Comparison of ENCODE assay signal across 16 mouse cellular contexts in genomic region chr9:112153972-112154371, GRCm38 (mm10).
"Had no signal": no experiment of that assay in that cellular context is flagged by ENCODE, and none has a peak within 500 bp of the region (broad histone marks: within the 10 kb centered on the region; RNA-seq: fewer than 3 reads in every experiment).

No protein-coding gene starts in this region.

- H3K36me3 ChIP-seq: liver, embryonic 15.5 days; midbrain, embryonic 10.5 days; midbrain, embryonic 12.5 days; neural tube, embryonic 12.5 days; stomach, embryonic 15.5 days had no signal

- H3K4me2 ChIP-seq: liver, embryonic 15.5 days; midbrain, embryonic 12.5 days; neural tube, embryonic 12.5 days; stomach, embryonic 15.5 days had no signal

- H3K9me3 ChIP-seq: liver, embryonic 15.5 days; midbrain, embryonic 10.5 days; midbrain, embryonic 12.5 days; neural tube, embryonic 12.5 days; stomach, embryonic 15.5 days had no signal

- DNase-seq: liver, postnatal 0 days; lung, adult 2 months; lung, postnatal 14 days; lung, postnatal 36 days; midbrain, embryonic 14.5 days; right cerebral cortex, postnatal 14 days; thymus, adult 2 months; thymus, postnatal 25 days; thymus, postnatal 4 days had no signal

- H3K9ac ChIP-seq: liver, embryonic 15.5 days; liver, postnatal 0 days; midbrain, embryonic 12.5 days; neural tube, embryonic 12.5 days; stomach, embryonic 15.5 days had no signal

- H3K4me1 ChIP-seq: midbrain, embryonic 10.5 days; midbrain, embryonic 12.5 days; neural tube, embryonic 12.5 days; stomach, embryonic 15.5 days had no signal

- H3K4me3 ChIP-seq: liver, embryonic 15.5 days; midbrain, embryonic 10.5 days; midbrain, embryonic 12.5 days; neural tube, embryonic 12.5 days; stomach, embryonic 15.5 days had no signal

- H3K27me3 ChIP-seq: liver, embryonic 15.5 days; midbrain, embryonic 12.5 days; neural tube, embryonic 12.5 days; stomach, embryonic 15.5 days had no signal

- ATAC-seq: liver, postnatal 0 days had no signal

- H3K27ac ChIP-seq: liver, embryonic 15.5 days; macrophage; midbrain, embryonic 10.5 days; midbrain, embryonic 12.5 days; neural tube, embryonic 12.5 days; stomach, embryonic 15.5 days; stomach, postnatal 0 days had no signal
